Comparison of ENCODE assay signal across 30 mouse cellular contexts in genomic region chr3:85991140-85991801, GRCm38 (mm10). TPM values are rescaled to one million over a fixed set of nuclear protein-coding genes. Genes with fewer than 3 reads are reported as not detected.
DNase-seq lines count a peak whose midpoint lies in the region; ATAC-seq and TF ChIP-seq lines count a peak whose summit lies in the region.
"Had no signal": no experiment of that assay in that cellular context is flagged by ENCODE, and none has a peak within 500 bp of the region (broad histone marks: within the 10 kb centered on the region; RNA-seq: fewer than 3 reads in every experiment).

No protein-coding gene starts in this region.

- no peaks in the 10 kb centered on the region for H3K79me2 ChIP-seq in CH12.LX (replicated peaks; ENCODE audit: control insufficient read depth, extremely low read depth, insufficient read depth, poor library complexity, severe bottlenecking)

- DNase-seq in CH12.LX (ENCODE audit: extremely low read depth) = no peak
- DNase-seq in c-Kit-positive CD71-positive TER-119-positive erythroid progenitor cells, embryonic 14.5 days (ENCODE audit: low spot score) = peak; percentile 51
- DNase-seq in spleen, adult 12 weeks (ENCODE audit: low spot score) = no peak
- no peak for DNase-seq in ovary, postnatal 10 days (ENCODE audit: low spot score)
- no peak for DNase-seq in gastrocnemius, adult 2 months
- DNase-seq: cerebellum, adult 9-11 months; forebrain, postnatal 0 days; heart, postnatal 4 days; kidney, adult 2 months; kidney, postnatal 25 days; layer of hippocampus, adult 9-11 months; left cerebral cortex, postnatal 4 days; lung, adult 2 months; right cerebral cortex, postnatal 14 days; thymus, adult 18-20 months; thymus, postnatal 4 days had no signal

- ATAC-seq in erythroblast, adult 5-6 weeks (replicated peaks; ENCODE audit: low FRiP score, poor library complexity, severe bottlenecking) = no peak
- ATAC-seq in liver, embryonic 15.5 days (ENCODE audit: insufficient read depth) = peak; percentile 85
- ATAC-seq: forebrain, postnatal 0 days; hindbrain, embryonic 16.5 days had no signal

- H3K4me1 ChIP-seq in erythroblast, embryonic 14.5 days (ENCODE audit: control insufficient read depth) = peaks cover 65% of the 10 kb centered on the region
- peaks cover 4 to 14% of the 10 kb centered on the region in 2 experiments for H3K4me1 ChIP-seq in CH12.LX (ENCODE audit: control insufficient read depth in 1 of 2, insufficient read depth in 2 of 2)
- peaks cover 41% of the 10 kb centered on the region for H3K4me1 ChIP-seq in liver, embryonic 15.5 days (replicated peaks)
- H3K4me1 ChIP-seq: embryonic facial prominence, embryonic 12.5 days; midbrain, embryonic 12.5 days had no signal

- WGBS in liver, embryonic 15.5 days (ENCODE audit: insufficient replicate concordance) = 16% methylated on average over 6 of the region's 6 CpGs

- in situ Hi-C loops in CH12.LX (cut with MboI; ENCODE audit: low pct_ligation_motif_present, low pct_unique_long_range_greater_than_20kb, low sequenced_read_pairs) = no loop called here

- no peaks in the 10 kb centered on the region for H3K27me3 ChIP-seq in erythroblast, embryonic 14.5 days (ENCODE audit: control insufficient read depth)
- H3K27me3 ChIP-seq in CH12.LX (replicated peaks) = no peaks in the 10 kb centered on the region
- H3K27me3 ChIP-seq in liver, embryonic 15.5 days = no peaks in the 10 kb centered on the region
- H3K27me3 ChIP-seq: embryonic facial prominence, embryonic 12.5 days; midbrain, embryonic 12.5 days; stomach, embryonic 15.5 days had no signal

- no peak overlapping the region for H3K9ac ChIP-seq in CH12.LX (ENCODE audit: insufficient read depth, low read depth)
- peak overlapping the region; percentile 30 for H3K9ac ChIP-seq in liver, embryonic 15.5 days
- H3K9ac ChIP-seq: embryonic facial prominence, embryonic 12.5 days; forebrain, postnatal 0 days; midbrain, embryonic 12.5 days; stomach, embryonic 15.5 days had no signal

- TF ChIP-seq EP300 in CH12.LX (IDR thresholded peaks at IDR 0.05; ENCODE audit: low read length) = no peak

- dilution Hi-C loops in CH12.LX (cut with MboI; ENCODE audit: extremely low pct_ligation_motif_present, extremely low pct_unique_long_range_greater_than_20kb, low sequenced_read_pairs) = no loop called here

- TF ChIP-seq RAD21 in CH12.LX (IDR thresholded peaks at IDR 0.05; ENCODE audit: low read depth, low read length) = no peak

- TF ChIP-seq POLR2A in CH12.LX (IDR thresholded peaks at IDR 0.05; ENCODE audit: low read depth, low read length) = no peak

- no peaks in the 10 kb centered on the region for H3K9me3 ChIP-seq in erythroblast, embryonic 14.5 days (ENCODE audit: control insufficient read depth, low read length)
- no peaks in the 10 kb centered on the region for H3K9me3 ChIP-seq in CH12.LX (replicated peaks; ENCODE audit: low read length)
- H3K9me3 ChIP-seq in liver, embryonic 15.5 days (replicated peaks) = no peaks in the 10 kb centered on the region
- H3K9me3 ChIP-seq: midbrain, embryonic 12.5 days; stomach, embryonic 15.5 days had no signal

- no peak for TF ChIP-seq CTCF in CH12.LX (conservative IDR thresholded peaks at IDR 0.05 in 1 of 2, IDR thresholded peaks at IDR 0.05 in 1 of 2; ENCODE audit: low read depth in 2 of 2, low read length in 2 of 2)
- TF ChIP-seq CTCF in gastrocnemius, adult 2 months (IDR thresholded peaks at IDR 0.05) = no peak

- H3K36me3 ChIP-seq in erythroblast, embryonic 14.5 days (ENCODE audit: control insufficient read depth) = peaks cover 7% of the 10 kb centered on the region
- no peaks in the 10 kb centered on the region for H3K36me3 ChIP-seq in CH12.LX (replicated peaks in 1 of 2; ENCODE audit: control insufficient read depth in 1 of 2, insufficient read depth in 1 of 2, low read length in 1 of 2)
- peaks cover 7% of the 10 kb centered on the region for H3K36me3 ChIP-seq in liver, embryonic 15.5 days (replicated peaks)
- H3K36me3 ChIP-seq: midbrain, embryonic 12.5 days; stomach, embryonic 15.5 days had no signal

- intact Hi-C loops in gastrocnemius, adult 2 months (cut with DNase I) = no loop called here

- no peak overlapping the region for H3K27ac ChIP-seq in CH12.LX (ENCODE audit: insufficient read depth, low read depth)
- H3K27ac ChIP-seq in liver, embryonic 15.5 days (replicated peaks) = peak overlapping the region; percentile 84
- no peak overlapping the region for H3K27ac ChIP-seq in gastrocnemius, adult 2 months
- H3K27ac ChIP-seq: embryonic facial prominence, embryonic 12.5 days; left cerebral cortex, adult 2 months; midbrain, embryonic 12.5 days; stomach, embryonic 15.5 days had no signal

- H3K4me3 ChIP-seq in erythroblast, embryonic 14.5 days (replicated peaks) = peak overlapping the region; percentile 45
- H3K4me3 ChIP-seq in CH12.LX (replicated peaks in 1 of 3; ENCODE audit: low read depth in 2 of 3, low read length in 2 of 3, poor library complexity in 1 of 3) = no peak overlapping the region
- H3K4me3 ChIP-seq in liver, embryonic 15.5 days (replicated peaks) = peak overlapping the region; percentile 17; the same call in 1 of the 2 replicates
- H3K4me3 ChIP-seq in gastrocnemius, adult 2 months = no peak overlapping the region
- H3K4me3 ChIP-seq: embryonic facial prominence, embryonic 12.5 days; left cerebral cortex, adult 2 months; midbrain, embryonic 12.5 days; stomach, embryonic 15.5 days had no signal

- H3K4me2 ChIP-seq in CH12.LX (ENCODE audit: insufficient read depth, low read depth, poor library complexity, severe bottlenecking) = peak overlapping the region; percentile 8; the same call in 1 of the 2 replicates
- H3K4me2 ChIP-seq in liver, embryonic 15.5 days = peak overlapping the region; percentile 60
- H3K4me2 ChIP-seq: embryonic facial prominence, embryonic 12.5 days; midbrain, embryonic 12.5 days; stomach, embryonic 15.5 days had no signal

TF ChIP-seq in CH12.LX, 34 proteins besides CTCF, POLR2A, EP300 and RAD21:
- TF ChIP-seq E2F4 (IDR thresholded peaks at IDR 0.05; ENCODE audit: insufficient replicate concordance, low read depth, low read length) (no peak), USF1 (IDR thresholded peaks at IDR 0.05; ENCODE audit: low read depth, low read length) (no peak)

RNA-seq across cellular contexts. Expression of gene Prss48, which starts 11.0 kb away (rescaled TPM):
- polyA plus RNA-seq in erythroblast, embryonic 14.5 days (2012) = not detected in 2 replicates
- total RNA-seq in erythroblast, adult 5-6 weeks (2015; ENCODE audit: low replicate concordance) = not detected in 2 replicates
- not detected in 2 replicates for total RNA-seq in erythroblast, adult 5-6 weeks (2017; ENCODE audit: low replicate concordance)
- total RNA-seq in CH12.LX (2012; rRNA removed) (not detected in 2 replicates), CH12.LX (2014; rRNA removed) (not detected in 2 replicates)
- not detected in 2 replicates for polyA plus RNA-seq in CH12.LX (2012; ENCODE audit: insufficient read length, low read depth)
- polyA plus RNA-seq in liver, embryonic 15.5 days (2015; fragmentation: Nextera tagmentation; extraction: Ambion mirVana) = not detected in 2 replicates
- not detected for total RNA-seq in gastrocnemius, adult 2 months (2021)
- total RNA-seq: adrenal gland, postnatal 4 days; forebrain, postnatal 0 days; gastrocnemius, adult 18-20 months; granulocyte monocyte progenitor cell, adult 5-6 weeks; heart, postnatal 4 days; left cerebral cortex, adult 2 months; left cerebral cortex, postnatal 4 days had no signal
- polyA plus RNA-seq: cortical plate, adult 2 months; embryonic facial prominence, embryonic 12.5 days; forebrain, postnatal 0 days; heart, embryonic 14.5 days; hindbrain, embryonic 16.5 days; kidney, adult 2 months; lung, adult 2 months; midbrain, embryonic 12.5 days; neural tube, embryonic 14.5 days; stomach, embryonic 15.5 days had no signal

RNA-seq across cellular contexts. Expression of gene Sh3d19, which starts 20.4 kb away (rescaled TPM):
- 0.11 and 0.37 TPM in 2 replicates for polyA plus RNA-seq in erythroblast, embryonic 14.5 days (2012)
- total RNA-seq in erythroblast, adult 5-6 weeks (2015; ENCODE audit: low replicate concordance) = 1.7 and 2.7 TPM in 2 replicates
- total RNA-seq in erythroblast, adult 5-6 weeks (2017; ENCODE audit: low replicate concordance) = 8.2 and 8.9 TPM in 2 replicates
- 0.63 and 0.76 TPM in 2 replicates for total RNA-seq in CH12.LX (2012; rRNA removed)
- 0.16 TPM in 2 replicates for total RNA-seq in CH12.LX (2014; rRNA removed)
- 0.33 and 0.42 TPM in 2 replicates for polyA plus RNA-seq in CH12.LX (2012; ENCODE audit: insufficient read length, low read depth)
- polyA plus RNA-seq in liver, embryonic 15.5 days (2015; fragmentation: Nextera tagmentation; extraction: Ambion mirVana) = 7.0 and 10.7 TPM in 2 replicates
- 10 to 100 TPM; 12.5 to 13.2 TPM for total RNA-seq in gastrocnemius, adult 2 months (2021)

Comparison
In these comparisons a context has a peak if more than half of its experiments do, and no peak if none do; other contexts are left out.
1. H3K4me3 ChIP-seq: peak in erythroblast, embryonic 14.5 days (single experiment) and liver, embryonic 15.5 days (single experiment); none in CH12.LX (0 of 3) and gastrocnemius, adult 2 months (single experiment).